Mouse (Mus musculus) kidney, adult 2 months (tissue): ENCODE measurements around the gene Dlx1. TPM values are rescaled to one million over a fixed set of nuclear protein-coding genes. Genes with fewer than 3 reads are reported as not detected.

Experiments used
- DNase-seq: peaks from one replicate; pipeline ENCODE4 v3.0.0; 2021
- H3K27ac ChIP-seq: fragments of 200-500 bp; 2 replicates; pipeline ENCODE4 v1.5.1; 2012; ENCODE audit warnings: low read depth, low read length, control low read depth, inconsistent platforms; ENCODE audit not compliant: insufficient read depth
- H3K27me3 ChIP-seq: fragments of 200-500 bp; replicated peaks from 2 replicates; pipeline ENCODE4 v1.6.1; 2012; ENCODE audit warnings: mild to moderate bottlenecking, moderate library complexity, low read length, inconsistent platforms; ENCODE audit not compliant: control insufficient read depth, insufficient read depth
- H3K36me3 ChIP-seq: fragments of 200-500 bp; 2 replicates; pipeline ENCODE4 v1.6.1; 2012; ENCODE audit warnings: mild to moderate bottlenecking, moderate library complexity, low read length, inconsistent platforms; ENCODE audit not compliant: control insufficient read depth, insufficient read depth
- H3K4me1 ChIP-seq: fragments of 200-500 bp; 2 replicates; pipeline ENCODE4 v1.6.1; 2011; ENCODE audit warnings: low read length; ENCODE audit not compliant: control insufficient read depth, insufficient read depth
- H3K4me3 ChIP-seq: fragments of 200-500 bp; 2 replicates; pipeline ENCODE4 v1.5.1; 2011; ENCODE audit warnings: mild to moderate bottlenecking, low read depth, low read length, control low read depth; ENCODE audit not compliant: insufficient read depth
- CTCF ChIP-seq: fragments of 200-500 bp; conservative IDR thresholded peaks from 2 replicates; pipeline ENCODE4 v1.5.1; 2011; ENCODE audit warnings: low read depth, mild to moderate bottlenecking, control low read depth, low read length, moderate library complexity, mixed read lengths; ENCODE audit not compliant: insufficient read depth, insufficient read length
- POLR2A ChIP-seq: fragments of 200-500 bp; IDR thresholded peaks from one replicate; pipeline ENCODE4 v1.6.1; 2011; ENCODE audit warnings: low read depth, low read length, control low read depth
- whole genome bisulfite sequencing: fragments of 180-500 bp; shearing (Covaris S2); methylation state at CpG from one replicate; pipeline ENCODE4 v1.1.7; 2018; 5-methylcytosine and 5-hydroxymethylcytosine counted together
- polyA plus RNA-seq: library from polyadenylated mRNA; depleted of rRNA; stranded (reverse); fragments of >200 nt; gene quantifications from 2 replicates; pipeline ENCODE4 v1.2.3, GENCODE M21; 2012

Dlx1 gene
- polyA plus RNA-seq, 1 experiment = 0.16 TPM

- Histone ChIP-seq H3K4me3 (no peak overlapping the region), H3K27ac (no peak overlapping the region), H3K36me3 (no peaks in the 10 kb centered on the region), H3K4me1 (no peaks in the 10 kb centered on the region), H3K27me3 (no peaks in the 10 kb centered on the region)
- 79% methylated on average over 10 of the region's 10 CpGs for WGBS
- no peak for TF ChIP-seq POLR2A
- TF ChIP-seq CTCF = no peak
- no peak for DNase-seq
These were observed 33.4 kb upstream of the Dlx1 start for GRCm38 (mm10) chr2:71494503-71494902.

- TF ChIP-seq POLR2A (no peak), CTCF (no peak)
- WGBS = 47% methylated on average over 4 of the region's 4 CpGs
- Histone ChIP-seq H3K4me1 (no peaks in the 10 kb centered on the region), H3K36me3 (no peaks in the 10 kb centered on the region), H3K4me3 (no peak overlapping the region), H3K27me3 (no peaks in the 10 kb centered on the region), H3K27ac (no peak overlapping the region)
- no peak for DNase-seq
These were observed 32.9 kb upstream of the Dlx1 start for GRCm38 (mm10) chr2:71494971-71495370.

- Histone ChIP-seq H3K4me3 (no peak overlapping the region), H3K4me1 (no peaks in the 10 kb centered on the region), H3K27ac (no peak overlapping the region), H3K27me3 (no peaks in the 10 kb centered on the region), H3K36me3 (no peaks in the 10 kb centered on the region)
- no peak for DNase-seq
- WGBS = 83% methylated on average over 5 of the region's 5 CpGs
- TF ChIP-seq CTCF (no peak), POLR2A (no peak)
These were observed 30.7 kb upstream of the Dlx1 start for GRCm38 (mm10) chr2:71497175-71497574.

GRCm38 (mm10) chr2:71499276-71500230 lies 28.4 kb upstream of the Dlx1 start:
- no peak overlapping the region for H3K27ac ChIP-seq
- DNase-seq = no peak

GRCm38 (mm10) chr2:71504852-71505251 lies 23.1 kb upstream of the Dlx1 start:
- DNase-seq = no peak
- 66% methylated on average over 9 of the region's 9 CpGs for WGBS
- H3K27me3 ChIP-seq = no peaks in the 10 kb centered on the region
- no peak overlapping the region for H3K27ac ChIP-seq
- H3K4me1 ChIP-seq = no peaks in the 10 kb centered on the region
- TF ChIP-seq CTCF (no peak), POLR2A (no peak)
- no peaks in the 10 kb centered on the region for H3K36me3 ChIP-seq
- H3K4me3 ChIP-seq = no peak overlapping the region

More at GRCm38 (mm10) chr2:71499276-71500230, 28.4 kb upstream of the Dlx1 start:
- Histone ChIP-seq H3K36me3 (no peaks in the 10 kb centered on the region), H3K4me3 (no peak overlapping the region), H3K4me1 (no peaks in the 10 kb centered on the region), H3K27me3 (no peaks in the 10 kb centered on the region)
- TF ChIP-seq POLR2A = no peak
- no peak for TF ChIP-seq CTCF
- 72% methylated on average over 16 of the region's 16 CpGs for WGBS

- H3K4me1 ChIP-seq = no peaks in the 10 kb centered on the region
- DNase-seq = no peak
- H3K27ac ChIP-seq = no peak overlapping the region
- TF ChIP-seq CTCF = no peak
- TF ChIP-seq POLR2A = no peak
- no peaks in the 10 kb centered on the region for H3K36me3 ChIP-seq
- WGBS = 85% methylated on average over 7 of the region's 7 CpGs
- no peak overlapping the region for H3K4me3 ChIP-seq
- H3K27me3 ChIP-seq = no peaks in the 10 kb centered on the region
These were observed 16.7 kb upstream of the Dlx1 start for GRCm38 (mm10) chr2:71511209-71511608.

- no peak for TF ChIP-seq POLR2A
- no peak for DNase-seq
- H3K4me3 ChIP-seq = no peak overlapping the region
- WGBS = 90% methylated on average over 9 of the region's 9 CpGs
- no peaks in the 10 kb centered on the region for H3K4me1 ChIP-seq
- H3K27me3 ChIP-seq = no peaks in the 10 kb centered on the region
- H3K27ac ChIP-seq = no peak overlapping the region
- H3K36me3 ChIP-seq = no peaks in the 10 kb centered on the region
These were observed 15.6 kb upstream of the Dlx1 start for GRCm38 (mm10) chr2:71512326-71512725.
